Mouse (Mus musculus): ENCODE measurements at regions not wholly inside any gene's neighbourhood (a gene's known extent, or its start where the extent isn't known, plus 50 kb on each side); places are given as distances from the start of the nearest gene placed in this dataset.

GRCm38 (mm10) chr13:8108701-8109100 lies 94.0 kb upstream of the Adarb2 start:
- no peak for TF ChIP-seq CTCF (IDR thresholded peaks at IDR 0.05; ENCODE audit: low read depth)
- no peaks in the 10 kb centered on the region for H3K36me3 ChIP-seq (ENCODE audit: insufficient read depth)
- no peak for DNase-seq
- no peaks in the 10 kb centered on the region for H3K4me1 ChIP-seq (ENCODE audit: insufficient read depth)
- 29% methylated on average over 5 of the region's 5 CpGs for WGBS
- ATAC-seq (ENCODE audit: insufficient read depth) = no peak
- H3K4me2 ChIP-seq = no peak overlapping the region
- no peaks in the 10 kb centered on the region for H3K9me3 ChIP-seq (ENCODE audit: low read depth, low read length)
- no peak overlapping the region for H3K4me3 ChIP-seq (ENCODE audit: low read depth, low read length)
- H3K9ac ChIP-seq = no peak overlapping the region
- H3K27me3 ChIP-seq (ENCODE audit: insufficient read depth, low read length) = no peaks in the 10 kb centered on the region
- H3K27ac ChIP-seq (ENCODE audit: low read depth) = no peak overlapping the region

GRCm38 (mm10) chr13:8112953-8113352 lies 89.7 kb upstream of the Adarb2 start:
- no peak overlapping the region for H3K4me2 ChIP-seq
- ATAC-seq (ENCODE audit: insufficient read depth) (peak; percentile 77; the same call in 1 of the 2 replicates), DNase-seq (peak; percentile 58)
- H3K27me3 ChIP-seq (ENCODE audit: insufficient read depth, low read length) = no peaks in the 10 kb centered on the region
- no peak overlapping the region for H3K9ac ChIP-seq
- H3K4me1 ChIP-seq (ENCODE audit: insufficient read depth) = no peaks in the 10 kb centered on the region
- WGBS = 40% methylated on average over 1 of the region's 1 CpGs
- H3K27ac ChIP-seq (ENCODE audit: low read depth) = no peak overlapping the region
- no peak overlapping the region for H3K4me3 ChIP-seq (ENCODE audit: low read depth, low read length)
- no peaks in the 10 kb centered on the region for H3K9me3 ChIP-seq (ENCODE audit: low read depth, low read length)
- H3K36me3 ChIP-seq (ENCODE audit: insufficient read depth) = no peaks in the 10 kb centered on the region
- TF ChIP-seq CTCF (IDR thresholded peaks at IDR 0.05; ENCODE audit: low read depth) = no peak

GRCm38 (mm10) chr13:8119013-8119412 lies 83.7 kb upstream of the Adarb2 start:
- Histone ChIP-seq H3K36me3 (ENCODE audit: insufficient read depth) (no peaks in the 10 kb centered on the region), H3K4me1 (ENCODE audit: insufficient read depth) (0 out of 2 replicates have a peak, but pooled peaks cover 3% of the 10 kb centered on the region), H3K4me3 (ENCODE audit: low read depth, low read length) (no peak overlapping the region), H3K9me3 (ENCODE audit: low read depth, low read length) (no peaks in the 10 kb centered on the region), H3K9ac (no peak overlapping the region), H3K27me3 (ENCODE audit: insufficient read depth, low read length) (no peaks in the 10 kb centered on the region), H3K4me2 (no peak overlapping the region), H3K27ac (ENCODE audit: low read depth) (no peak overlapping the region)
- no peak for TF ChIP-seq CTCF (IDR thresholded peaks at IDR 0.05; ENCODE audit: low read depth)
- ATAC-seq (ENCODE audit: insufficient read depth) (peak; percentile 86), DNase-seq (peak; percentile 66)
- WGBS = 41% methylated on average over 5 of the region's 5 CpGs

GRCm38 (mm10) chr13:8119986-8120385 lies 82.7 kb upstream of the Adarb2 start:
- no peaks in the 10 kb centered on the region for H3K9me3 ChIP-seq (ENCODE audit: low read depth, low read length)
- DNase-seq (no peak), ATAC-seq (ENCODE audit: insufficient read depth) (no peak)
- TF ChIP-seq CTCF (IDR thresholded peaks at IDR 0.05; ENCODE audit: low read depth) = no peak
- H3K4me2 ChIP-seq = no peak overlapping the region
- H3K9ac ChIP-seq = no peak overlapping the region
- 0 out of 2 replicates have a peak, but pooled peaks cover 3% of the 10 kb centered on the region for H3K4me1 ChIP-seq (ENCODE audit: insufficient read depth)
- no peaks in the 10 kb centered on the region for H3K36me3 ChIP-seq (ENCODE audit: insufficient read depth)
- no peaks in the 10 kb centered on the region for H3K27me3 ChIP-seq (ENCODE audit: insufficient read depth, low read length)
- 63% methylated on average over 2 of the region's 2 CpGs for WGBS
- no peak overlapping the region for H3K27ac ChIP-seq (ENCODE audit: low read depth)
- H3K4me3 ChIP-seq (ENCODE audit: low read depth, low read length) = no peak overlapping the region

- H3K27me3 ChIP-seq (ENCODE audit: insufficient read depth, low read length) = no peaks in the 10 kb centered on the region
- no peaks in the 10 kb centered on the region for H3K4me1 ChIP-seq (ENCODE audit: insufficient read depth)
- no peak overlapping the region for H3K4me2 ChIP-seq
- WGBS = 90% methylated on average over 2 of the region's 2 CpGs
- H3K36me3 ChIP-seq (ENCODE audit: insufficient read depth) = no peaks in the 10 kb centered on the region
- ATAC-seq (ENCODE audit: insufficient read depth) (no peak), DNase-seq (no peak)
- no peak overlapping the region for H3K9ac ChIP-seq
- no peak overlapping the region for H3K4me3 ChIP-seq (ENCODE audit: low read depth, low read length)
- TF ChIP-seq CTCF (IDR thresholded peaks at IDR 0.05; ENCODE audit: low read depth) = no peak
- H3K9me3 ChIP-seq (ENCODE audit: low read depth, low read length) = no peaks in the 10 kb centered on the region
- no peak overlapping the region for H3K27ac ChIP-seq (ENCODE audit: low read depth)
Measured at GRCm38 (mm10) chr13:8134764-8135163, 67.9 kb upstream of the Adarb2 start.

- Histone ChIP-seq H3K27me3 (ENCODE audit: insufficient read depth, low read length) (no peaks in the 10 kb centered on the region), H3K9ac (no peak overlapping the region), H3K4me1 (ENCODE audit: insufficient read depth) (no peaks in the 10 kb centered on the region), H3K4me2 (no peak overlapping the region), H3K4me3 (ENCODE audit: low read depth, low read length) (no peak overlapping the region), H3K36me3 (ENCODE audit: insufficient read depth) (no peaks in the 10 kb centered on the region), H3K27ac (ENCODE audit: low read depth) (no peak overlapping the region), H3K9me3 (ENCODE audit: low read depth, low read length) (no peaks in the 10 kb centered on the region)
- ATAC-seq (ENCODE audit: insufficient read depth) (no peak), DNase-seq (no peak)
- TF ChIP-seq CTCF (IDR thresholded peaks at IDR 0.05; ENCODE audit: low read depth) = no peak
- 56% methylated on average over 1 of the region's 1 CpGs for WGBS
Measured at GRCm38 (mm10) chr13:8139396-8139795, 63.3 kb upstream of the Adarb2 start.

GRCm38 (mm10) chr13:8152168-8152567 lies 50.5 kb upstream of the Adarb2 start:
- ATAC-seq (ENCODE audit: insufficient read depth) (no peak), DNase-seq (no peak)
- WGBS = 76% methylated on average over 5 of the region's 5 CpGs
- H3K9me3 ChIP-seq (ENCODE audit: low read depth, low read length) = no peaks in the 10 kb centered on the region
- no peak for TF ChIP-seq CTCF (IDR thresholded peaks at IDR 0.05; ENCODE audit: low read depth)
- H3K9ac ChIP-seq = no peak overlapping the region
- H3K36me3 ChIP-seq (ENCODE audit: insufficient read depth) = no peaks in the 10 kb centered on the region
- no peak overlapping the region for H3K4me2 ChIP-seq
- H3K4me3 ChIP-seq (ENCODE audit: low read depth, low read length) = no peak overlapping the region
- no peaks in the 10 kb centered on the region for H3K27me3 ChIP-seq (ENCODE audit: insufficient read depth, low read length)
- no peaks in the 10 kb centered on the region for H3K4me1 ChIP-seq (ENCODE audit: insufficient read depth)
- H3K27ac ChIP-seq (ENCODE audit: low read depth) = no peak overlapping the region

Data from lung, embryonic 14.5 days (tissue).